Mouse (Mus musculus): ENCODE results near the gene Camk2d. TPM values are rescaled to one million over a fixed set of nuclear protein-coding genes. Genes with fewer than 3 reads are reported as not detected.

Gene Camk2d
- polyA plus RNA-seq, 1 experiment from 2014 or later = 42.6 TPM

DNA sequence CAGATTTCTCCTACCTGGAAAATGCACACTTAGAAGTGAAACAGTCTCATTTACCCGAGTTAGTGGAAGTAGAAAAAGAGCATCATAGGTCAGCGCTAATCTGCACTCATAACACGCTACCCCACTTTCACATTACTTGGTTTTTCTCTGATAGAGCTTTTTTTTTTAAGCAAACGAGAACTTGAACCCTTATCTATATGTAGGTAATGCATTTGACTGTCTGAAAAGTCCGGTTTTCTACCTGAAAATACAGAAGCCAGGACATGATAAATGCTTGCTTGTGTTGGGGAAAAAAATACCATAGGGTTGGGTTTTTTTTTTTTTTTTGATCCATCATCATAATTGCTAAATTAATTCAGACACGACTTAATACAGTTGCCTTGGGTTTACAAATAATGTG is 206.9 kb downstream of the Camk2d start:
- no peak for TF ChIP-seq CTCF (IDR thresholded peaks at IDR 0.05; ENCODE audit: low read depth)
- H3K9ac ChIP-seq (ENCODE audit: low read depth, low read length) = no peak overlapping the region
- WGBS = 89% methylated on average over 6 of the region's 6 CpGs
- no peak overlapping the region for H3K4me2 ChIP-seq (replicated peaks; ENCODE audit: low read depth)
- no peak overlapping the region for H3K27ac ChIP-seq (ENCODE audit: low read depth, low read length)
- no peak for ATAC-seq
- H3K4me3 ChIP-seq (ENCODE audit: low read depth, low read length) = no peak overlapping the region
- no peaks in the 10 kb centered on the region for H3K4me1 ChIP-seq (replicated peaks; ENCODE audit: control insufficient read depth, insufficient read depth, low read length)
- no peaks in the 10 kb centered on the region for H3K27me3 ChIP-seq (replicated peaks; ENCODE audit: control insufficient read depth, insufficient read depth, low read length)
- no peaks in the 10 kb centered on the region for H3K9me3 ChIP-seq (ENCODE audit: control insufficient read depth)
- peaks cover 9% of the 10 kb centered on the region; the same call in 1 of the 2 replicates for H3K36me3 ChIP-seq (ENCODE audit: control insufficient read depth, insufficient read depth)

GRCm38 (mm10) chr3:126804968-126805367 is 208.9 kb downstream of the Camk2d start:
- Histone ChIP-seq H3K9ac (ENCODE audit: low read depth, low read length) (no peak overlapping the region), H3K4me2 (replicated peaks; ENCODE audit: low read depth) (no peak overlapping the region), H3K4me3 (ENCODE audit: low read depth, low read length) (no peak overlapping the region), H3K27ac (ENCODE audit: low read depth, low read length) (no peak overlapping the region), H3K9me3 (ENCODE audit: control insufficient read depth) (no peaks in the 10 kb centered on the region), H3K4me1 (replicated peaks; ENCODE audit: control insufficient read depth, insufficient read depth, low read length) (no peaks in the 10 kb centered on the region), H3K27me3 (replicated peaks; ENCODE audit: control insufficient read depth, insufficient read depth, low read length) (no peaks in the 10 kb centered on the region), H3K36me3 (ENCODE audit: control insufficient read depth, insufficient read depth) (0 out of 2 replicates have a peak, but pooled peaks cover 6% of the 10 kb centered on the region)
- 84% methylated on average over 5 of the region's 5 CpGs for WGBS
- no peak for ATAC-seq
- TF ChIP-seq CTCF (IDR thresholded peaks at IDR 0.05; ENCODE audit: low read depth) = no peak

GRCm38 (mm10) chr3:126806145-126806544 is 210.0 kb downstream of the Camk2d start:
- Histone ChIP-seq H3K27ac (ENCODE audit: low read depth, low read length) (no peak overlapping the region), H3K9me3 (ENCODE audit: control insufficient read depth) (no peaks in the 10 kb centered on the region), H3K36me3 (ENCODE audit: control insufficient read depth, insufficient read depth) (peaks cover 11% of the 10 kb centered on the region; the same call in 1 of the 2 replicates), H3K27me3 (replicated peaks; ENCODE audit: control insufficient read depth, insufficient read depth, low read length) (no peaks in the 10 kb centered on the region), H3K4me2 (replicated peaks; ENCODE audit: low read depth) (no peak overlapping the region), H3K4me1 (replicated peaks; ENCODE audit: control insufficient read depth, insufficient read depth, low read length) (no peaks in the 10 kb centered on the region), H3K4me3 (ENCODE audit: low read depth, low read length) (no peak overlapping the region), H3K9ac (ENCODE audit: low read depth, low read length) (no peak overlapping the region)
- no peak for ATAC-seq
- no peak for TF ChIP-seq CTCF (IDR thresholded peaks at IDR 0.05; ENCODE audit: low read depth)
- 93% methylated on average over 4 of the region's 4 CpGs for WGBS

- 81% methylated on average over 3 of the region's 3 CpGs for WGBS
- H3K27me3 ChIP-seq (replicated peaks; ENCODE audit: control insufficient read depth, insufficient read depth, low read length) = no peaks in the 10 kb centered on the region
- H3K9ac ChIP-seq (ENCODE audit: low read depth, low read length) = no peak overlapping the region
- H3K4me2 ChIP-seq (replicated peaks; ENCODE audit: low read depth) = no peak overlapping the region
- no peak for TF ChIP-seq CTCF (IDR thresholded peaks at IDR 0.05; ENCODE audit: low read depth)
- H3K4me1 ChIP-seq (replicated peaks; ENCODE audit: control insufficient read depth, insufficient read depth, low read length) = no peaks in the 10 kb centered on the region
- no peak for ATAC-seq
- no peak overlapping the region for H3K27ac ChIP-seq (ENCODE audit: low read depth, low read length)
- H3K9me3 ChIP-seq (ENCODE audit: control insufficient read depth) = no peaks in the 10 kb centered on the region
- peaks cover 11% of the 10 kb centered on the region; the same call in 1 of the 2 replicates for H3K36me3 ChIP-seq (ENCODE audit: control insufficient read depth, insufficient read depth)
- H3K4me3 ChIP-seq (ENCODE audit: low read depth, low read length) = no peak overlapping the region
Observed at GRCm38 (mm10) chr3:126809915-126810314, 213.8 kb downstream of the Camk2d start.

GRCm38 (mm10) chr3:126810372-126811090 is 214.4 kb downstream of the Camk2d start:
- no peaks in the 10 kb centered on the region for H3K4me1 ChIP-seq (replicated peaks; ENCODE audit: control insufficient read depth, insufficient read depth, low read length)
- H3K4me3 ChIP-seq (ENCODE audit: low read depth, low read length) = no peak overlapping the region
- no peak overlapping the region for H3K9ac ChIP-seq (ENCODE audit: low read depth, low read length)
- WGBS = 81% methylated on average over 5 of the region's 5 CpGs
- H3K4me2 ChIP-seq (replicated peaks; ENCODE audit: low read depth) = no peak overlapping the region
- H3K36me3 ChIP-seq (ENCODE audit: control insufficient read depth, insufficient read depth) = peaks cover 11% of the 10 kb centered on the region; the same call in 1 of the 2 replicates
- H3K27me3 ChIP-seq (replicated peaks; ENCODE audit: control insufficient read depth, insufficient read depth, low read length) = no peaks in the 10 kb centered on the region
- no peaks in the 10 kb centered on the region for H3K9me3 ChIP-seq (ENCODE audit: control insufficient read depth)
- no peak overlapping the region for H3K27ac ChIP-seq (ENCODE audit: low read depth, low read length)
- ATAC-seq = no peak
- TF ChIP-seq CTCF (IDR thresholded peaks at IDR 0.05; ENCODE audit: low read depth) = no peak

GRCm38 (mm10) chr3:126811646-126812045 is 215.5 kb downstream of the Camk2d start:
- no peaks in the 10 kb centered on the region for H3K27me3 ChIP-seq (replicated peaks; ENCODE audit: control insufficient read depth, insufficient read depth, low read length)
- no peaks in the 10 kb centered on the region for H3K9me3 ChIP-seq (ENCODE audit: control insufficient read depth)
- H3K4me1 ChIP-seq (replicated peaks; ENCODE audit: control insufficient read depth, insufficient read depth, low read length) = no peaks in the 10 kb centered on the region
- H3K27ac ChIP-seq (ENCODE audit: low read depth, low read length) = no peak overlapping the region
- H3K4me3 ChIP-seq (ENCODE audit: low read depth, low read length) = no peak overlapping the region
- no peak for ATAC-seq
- WGBS = 86% methylated on average over 3 of the region's 3 CpGs
- TF ChIP-seq CTCF (IDR thresholded peaks at IDR 0.05; ENCODE audit: low read depth) = no peak
- H3K9ac ChIP-seq (ENCODE audit: low read depth, low read length) = no peak overlapping the region
- H3K36me3 ChIP-seq (ENCODE audit: control insufficient read depth, insufficient read depth) = peaks cover 13% of the 10 kb centered on the region; the same call in 1 of the 2 replicates
- no peak overlapping the region for H3K4me2 ChIP-seq (replicated peaks; ENCODE audit: low read depth)

Data from intestine, postnatal 0 days (tissue).